Mouse (Mus musculus): ENCODE data around the gene Psmb8.

- TF ChIP-seq CTCF (IDR thresholded peaks at IDR 0.05; ENCODE audit: borderline replicate concordance, insufficient read depth, low read length) (no peak), POLR2A (IDR thresholded peaks at IDR 0.05; ENCODE audit: low read depth, low read length) (no peak)
These were observed 39.2 kb downstream of the Psmb8 start for GRCm38 (mm10) chr17:34236691-34237090.
